Mouse (Mus musculus) kidney, embryonic 14.5 days (tissue): ENCODE results near the gene Epn3. TPM values are rescaled to one million over a fixed set of nuclear protein-coding genes. Genes with fewer than 3 reads are reported as not detected.

Source experiments
- ATAC-seq: fragments of 200-750 bp; cut with Nextera tagmentation; 2 replicates; pipeline ENCODE4 v1.8.0; 2017; ENCODE audit warnings: moderate number of reproducible peaks, mild to moderate bottlenecking, moderate TSS enrichment, moderate library complexity; ENCODE audit not compliant: low FRiP score, low TSS enrichment
- H3K27ac ChIP-seq: fragments of 300-500 bp; sonication (generic); 2 replicates; pipeline ENCODE4 v1.5.1; 2014; ENCODE audit warnings: low read depth, mild to moderate bottlenecking, low read length, moderate library complexity, mixed read lengths
- H3K27me3 ChIP-seq: fragments of 300-500 bp; sonication (generic); 2 replicates; pipeline ENCODE4 v1.6.1; 2014; ENCODE audit warnings: mild to moderate bottlenecking, low read length; ENCODE audit not compliant: control insufficient read depth, insufficient read depth
- H3K36me3 ChIP-seq: fragments of 300-500 bp; sonication (generic); 2 replicates; pipeline ENCODE4 v1.6.1; 2014; ENCODE audit warnings: low read length, mixed read lengths; ENCODE audit not compliant: control insufficient read depth, insufficient read depth
- H3K4me1 ChIP-seq: fragments of 300-500 bp; sonication (generic); 2 replicates; pipeline ENCODE4 v1.6.1; 2014; ENCODE audit warnings: low read length, mixed read lengths; ENCODE audit not compliant: control insufficient read depth, insufficient read depth
- H3K4me2 ChIP-seq: fragments of 300-500 bp; sonication (generic); replicated peaks from 2 replicates; pipeline ENCODE4 v1.6.1; 2014; ENCODE audit warnings: low read depth, mild to moderate bottlenecking, low read length
- H3K4me3 ChIP-seq: fragments of 300-500 bp; sonication (generic); 2 replicates; pipeline ENCODE4 v1.5.1; 2014; ENCODE audit warnings: mild to moderate bottlenecking, low read length
- H3K9ac ChIP-seq: fragments of 300-500 bp; sonication (generic); 2 replicates; pipeline ENCODE4 v1.6.1; 2014; ENCODE audit warnings: low read depth, mild to moderate bottlenecking, low read length, moderate library complexity
- H3K9me3 ChIP-seq: fragments of 300-500 bp; sonication (generic); 2 replicates; pipeline ENCODE4 v1.6.1; 2016; ENCODE audit warnings: low read length; ENCODE audit not compliant: control insufficient read depth
- WGBS: fragments of 180-500 bp; shearing (Covaris S2); extraction: QIAGEN DNeasy Blood & Tissue Kit; methylation state at CpG from one replicate; pipeline ENCODE4 v1.1.7; 2014; 5-methylcytosine and 5-hydroxymethylcytosine counted together
- polyA plus RNA-seq: library from polyadenylated mRNA; unstranded; fragments of >200 nt; fragmentation: Nextera tagmentation; extraction: Ambion mirVana; gene quantifications from 2 replicates; pipeline ENCODE4 v1.2.1, GENCODE M21; 2014

Gene Epn3
- polyA plus RNA-seq, result 13.4 and 16.4 TPM in 2 replicates

GRCm38 (mm10) chr11:94499661-94500152, at the start of gene Epn3:
Epn3 (minus strand) TSS chr11:94499974.
- H3K9me3 ChIP-seq, result no peaks in the 10 kb centered on the region
- H3K9ac ChIP-seq, result peak within 1 kb of the TSS; percentile 56
- H3K4me2 ChIP-seq, result peak within 1 kb of the TSS; percentile 59
- H3K36me3 ChIP-seq, result no peaks in the 10 kb centered on the region
- WGBS, result under 1% methylated on average over 26 of the region's 26 CpGs
- H3K27me3 ChIP-seq, result no peaks in the 10 kb centered on the region
- peak within 1 kb of the TSS; percentile 39 for H3K4me3 ChIP-seq
- H3K27ac ChIP-seq, result peak within 1 kb of the TSS; percentile 79; the same call in 1 of the 2 replicates
- H3K4me1 ChIP-seq, result peaks cover 39% of the 10 kb centered on the region
- ATAC-seq, result peak; percentile 81

- Histone ChIP-seq H3K4me1 (peaks cover 8% of the 10 kb centered on the region; the same call in 1 of the 2 replicates), H3K4me2 (peak within 1 kb of the TSS; percentile 94), H3K36me3 (no peaks in the 10 kb centered on the region), H3K9me3 (no peaks in the 10 kb centered on the region), H3K9ac (peak within 1 kb of the TSS; percentile 72), H3K4me3 (peak within 1 kb of the TSS; percentile 61), H3K27me3 (no peaks in the 10 kb centered on the region), H3K27ac (peak within 1 kb of the TSS; percentile 77)
- peak; percentile 88 for ATAC-seq
- WGBS, result 3% methylated on average over 49 of the region's 49 CpGs
These were observed 49.3 kb upstream of the Epn3 start, which contains the start of gene Rsad1 for GRCm38 (mm10) chr11:94548888-94549690. Rsad1 (minus strand) TSS chr11:94549255.

GRCm38 (mm10) chr11:94548041-94548784, 48.4 kb upstream of the Epn3 start:
- peak; percentile 10; the same call in 1 of the 2 replicates for ATAC-seq
- WGBS, result 9% methylated on average over 24 of the region's 24 CpGs
- peaks cover 8% of the 10 kb centered on the region; the same call in 1 of the 2 replicates for H3K4me1 ChIP-seq
- no peaks in the 10 kb centered on the region for H3K27me3 ChIP-seq
- peak overlapping the region; percentile 94 for H3K4me2 ChIP-seq
- H3K27ac ChIP-seq, result no peak overlapping the region
- H3K36me3 ChIP-seq, result no peaks in the 10 kb centered on the region
- H3K4me3 ChIP-seq, result peak overlapping the region; percentile 61
- H3K9me3 ChIP-seq, result no peaks in the 10 kb centered on the region
- peak overlapping the region; percentile 72 for H3K9ac ChIP-seq

- Histone ChIP-seq H3K4me1 (peaks cover 8% of the 10 kb centered on the region; the same call in 1 of the 2 replicates), H3K27me3 (no peaks in the 10 kb centered on the region), H3K36me3 (0 out of 2 replicates have a peak, but pooled peaks cover 2% of the 10 kb centered on the region), H3K27ac (no peak overlapping the region), H3K4me2 (no peak overlapping the region), H3K4me3 (no peak overlapping the region), H3K9ac (no peak overlapping the region), H3K9me3 (no peaks in the 10 kb centered on the region)
- no peak for ATAC-seq
- WGBS, result 95% methylated on average over 6 of the region's 6 CpGs
These were observed 47.5 kb upstream of the Epn3 start for GRCm38 (mm10) chr11:94547271-94547670.

GRCm38 (mm10) chr11:94546381-94546780, 46.6 kb upstream of the Epn3 start:
- WGBS, result 91% methylated on average over 5 of the region's 5 CpGs
- ATAC-seq, result no peak
- no peaks in the 10 kb centered on the region for H3K9me3 ChIP-seq

GRCm38 (mm10) chr11:94544422-94544821, 44.6 kb upstream of the Epn3 start:
- H3K36me3 ChIP-seq, result 0 out of 2 replicates have a peak, but pooled peaks cover 5% of the 10 kb centered on the region
- no peaks in the 10 kb centered on the region for H3K9me3 ChIP-seq
- peaks cover 6% of the 10 kb centered on the region; the same call in 1 of the 2 replicates for H3K4me1 ChIP-seq
- H3K27me3 ChIP-seq, result no peaks in the 10 kb centered on the region
- H3K4me2 ChIP-seq, result peak overlapping the region; percentile 21
- no peak overlapping the region for H3K27ac ChIP-seq
- H3K9ac ChIP-seq, result no peak overlapping the region
- ATAC-seq, result no peak
- 55% methylated on average over 18 of the region's 18 CpGs for WGBS
- H3K4me3 ChIP-seq, result no peak overlapping the region

More at GRCm38 (mm10) chr11:94546381-94546780, 46.6 kb upstream of the Epn3 start:
- H3K4me2 ChIP-seq, result no peak overlapping the region
- no peaks in the 10 kb centered on the region for H3K27me3 ChIP-seq
- no peak overlapping the region for H3K27ac ChIP-seq
- H3K9ac ChIP-seq, result no peak overlapping the region
- H3K36me3 ChIP-seq, result 0 out of 2 replicates have a peak, but pooled peaks cover 5% of the 10 kb centered on the region
- H3K4me3 ChIP-seq, result no peak overlapping the region
- H3K4me1 ChIP-seq, result peaks cover 8% of the 10 kb centered on the region; the same call in 1 of the 2 replicates

- Histone ChIP-seq H3K9ac (no peak overlapping the region), H3K4me1 (peaks cover 2% of the 10 kb centered on the region; the same call in 1 of the 2 replicates), H3K36me3 (0 out of 2 replicates have a peak, but pooled peaks cover 5% of the 10 kb centered on the region), H3K9me3 (no peaks in the 10 kb centered on the region), H3K4me3 (no peak overlapping the region), H3K27ac (no peak overlapping the region), H3K4me2 (peak overlapping the region; percentile 21), H3K27me3 (no peaks in the 10 kb centered on the region)
- 31% methylated on average over 9 of the region's 9 CpGs for WGBS
- peak; percentile 26; the same call in 1 of the 2 replicates for ATAC-seq
These were observed 44.2 kb upstream of the Epn3 start for GRCm38 (mm10) chr11:94543932-94544331.

GRCm38 (mm10) chr11:94543344-94543743, 43.6 kb upstream of the Epn3 start:
- ATAC-seq, result no peak
- Histone ChIP-seq H3K9ac (no peak overlapping the region), H3K36me3 (0 out of 2 replicates have a peak, but pooled peaks cover 5% of the 10 kb centered on the region), H3K4me3 (no peak overlapping the region), H3K4me1 (peaks cover 2% of the 10 kb centered on the region; the same call in 1 of the 2 replicates), H3K9me3 (no peaks in the 10 kb centered on the region), H3K27ac (no peak overlapping the region), H3K4me2 (no peak overlapping the region), H3K27me3 (no peaks in the 10 kb centered on the region)
- 84% methylated on average over 12 of the region's 12 CpGs for WGBS
